Mouse (Mus musculus) monocyte, adult 5-6 weeks (primary cell): ENCODE results near the gene Stxbp5l. TPM values are rescaled to one million over a fixed set of nuclear protein-coding genes. Genes with fewer than 3 reads are reported as not detected.
"Not testable (repeated sequence)": the region's sequence is repeated elsewhere in the genome, so short reads cannot be mapped to it uniquely, and the experiment has no call there.

ENCODE experiments used
- ATAC-seq: fragments of 153-309, 156-312 bp; replicated peaks from 2 replicates; pipeline ENCODE4 v1.8.0; 2017; ENCODE audit warnings: mild to moderate bottlenecking; ENCODE audit not compliant: low TSS enrichment, insufficient number of reproducible peaks, severe bottlenecking, poor library complexity, low FRiP score
- total RNA-seq: library from RNA; stranded (forward); fragments of 200-1000, 200-491, 200-594 nt; gene quantifications from 3 replicates; pipeline ENCODE4 v1.2.3, GENCODE M21; 2017

Gene Stxbp5l
- total RNA-seq, 1 experiment from 2014 or later: not detected

DNA sequence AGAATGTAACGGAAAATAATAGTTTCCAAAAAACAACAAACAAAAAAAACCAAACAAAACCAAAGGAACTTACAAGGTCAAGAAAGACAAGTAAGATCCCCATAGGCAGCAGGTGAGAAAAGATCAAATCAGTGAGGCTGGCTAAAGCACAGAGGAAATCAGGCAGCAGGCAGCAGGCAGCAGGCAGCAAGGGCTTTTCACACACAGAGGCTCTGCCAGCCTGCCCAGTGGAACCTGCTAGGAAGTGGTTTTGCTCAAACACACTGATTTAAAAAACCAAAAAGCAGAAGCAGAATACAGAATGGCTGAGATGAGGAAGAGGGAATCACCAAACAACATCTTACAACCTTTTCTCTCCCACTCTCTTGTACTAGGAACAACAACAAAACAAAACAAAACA is 47.2 kb downstream of the Stxbp5l start:
- no peak for ATAC-seq

DNA sequence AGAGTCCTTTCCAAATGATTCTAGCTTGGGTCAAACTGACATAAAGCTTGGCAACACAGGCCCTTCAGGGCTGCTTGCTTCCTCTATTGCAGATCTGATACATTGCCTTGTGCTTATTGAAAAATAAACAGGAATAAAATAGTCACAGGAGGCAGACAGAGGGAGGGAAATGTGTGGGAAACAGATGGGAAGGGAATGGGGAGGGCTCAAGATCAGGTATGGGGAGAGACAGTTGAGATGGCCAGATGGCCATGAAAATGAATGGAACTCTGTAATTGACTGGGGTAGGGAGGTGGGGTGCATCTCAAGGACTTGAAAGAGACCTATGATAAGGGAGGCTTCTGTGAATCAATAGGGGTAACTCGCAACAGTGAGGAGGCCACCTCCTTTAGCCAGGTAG is 80.3 kb downstream of the Stxbp5l start:
- no peak for ATAC-seq

DNA sequence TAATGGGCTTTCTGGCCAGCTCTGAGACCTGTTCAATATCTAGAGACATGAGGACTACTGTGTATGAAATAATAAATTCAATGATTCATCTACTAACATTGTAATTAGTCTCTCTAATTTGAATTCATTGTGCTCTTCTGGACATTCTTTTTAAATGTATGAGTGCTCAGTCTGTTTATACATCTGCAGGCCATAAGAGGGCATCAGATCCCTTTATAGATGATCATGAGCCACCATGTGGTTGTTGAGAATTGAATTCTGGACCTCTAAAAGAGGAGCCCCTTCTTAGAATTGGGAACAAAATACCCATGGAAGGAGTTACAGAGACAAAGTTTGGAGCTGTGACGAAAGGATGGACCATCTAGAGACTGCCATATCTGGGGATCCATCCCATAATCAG is 92.2 kb downstream of the Stxbp5l start:
- ATAC-seq: no peak

DNA sequence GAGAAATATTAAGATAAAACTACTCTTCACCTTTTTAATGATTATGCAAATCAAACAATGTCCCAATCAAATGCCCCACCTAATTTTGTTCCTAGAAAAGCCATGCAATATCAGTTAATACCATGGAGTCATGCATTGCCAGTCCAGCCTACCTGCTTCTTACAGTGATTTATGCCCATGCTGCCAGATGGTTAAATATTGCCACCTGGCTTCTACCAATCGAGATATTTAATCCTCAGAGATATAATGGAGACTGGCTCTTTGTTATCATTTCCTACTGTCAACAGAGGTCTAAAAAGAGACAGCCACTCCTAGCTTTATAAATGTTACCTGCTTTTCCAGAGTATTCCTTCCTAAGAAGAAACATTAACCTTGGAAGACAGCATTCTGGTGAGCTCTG is 104.6 kb downstream of the Stxbp5l start:
- ATAC-seq: no peak

DNA sequence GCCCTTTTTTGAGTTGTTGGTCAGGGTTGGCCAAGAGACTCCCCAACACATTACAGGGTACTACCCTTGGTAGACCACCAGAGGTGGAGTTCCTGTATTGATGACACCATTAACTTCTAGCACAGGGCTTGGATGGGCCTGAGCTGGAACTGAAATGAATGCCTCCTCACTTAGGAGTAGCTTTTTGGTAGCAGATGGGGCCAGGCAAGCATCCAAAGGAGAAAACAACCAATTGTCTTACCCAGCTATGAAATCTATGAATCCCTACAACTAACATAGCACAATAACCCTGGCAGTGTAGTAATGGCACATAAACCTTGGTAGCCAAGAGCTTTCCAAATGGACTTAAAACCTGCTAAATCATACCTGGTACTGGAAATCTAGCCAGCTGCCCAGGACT is 111.1 kb downstream of the Stxbp5l start:
- no peak for ATAC-seq

DNA sequence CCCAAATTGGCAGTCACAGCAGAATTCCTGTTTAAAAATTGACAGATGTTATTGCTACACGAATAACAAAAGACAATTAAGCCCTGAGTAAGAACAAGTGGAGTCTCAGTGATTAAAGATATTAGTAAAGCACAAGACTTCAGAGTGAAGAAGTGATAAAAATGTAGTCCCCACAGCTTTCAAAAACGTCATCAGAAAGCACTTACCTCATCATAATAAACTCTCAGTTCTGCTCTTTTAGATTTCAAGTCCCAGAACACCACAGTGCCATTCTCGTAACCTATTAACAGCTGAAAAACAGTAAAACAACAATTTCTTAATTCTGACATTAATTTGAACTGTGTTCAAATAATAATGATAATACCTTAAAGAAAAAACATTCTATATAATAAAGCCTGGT is 123.1 kb downstream of the Stxbp5l start:
- ATAC-seq: no peak

DNA sequence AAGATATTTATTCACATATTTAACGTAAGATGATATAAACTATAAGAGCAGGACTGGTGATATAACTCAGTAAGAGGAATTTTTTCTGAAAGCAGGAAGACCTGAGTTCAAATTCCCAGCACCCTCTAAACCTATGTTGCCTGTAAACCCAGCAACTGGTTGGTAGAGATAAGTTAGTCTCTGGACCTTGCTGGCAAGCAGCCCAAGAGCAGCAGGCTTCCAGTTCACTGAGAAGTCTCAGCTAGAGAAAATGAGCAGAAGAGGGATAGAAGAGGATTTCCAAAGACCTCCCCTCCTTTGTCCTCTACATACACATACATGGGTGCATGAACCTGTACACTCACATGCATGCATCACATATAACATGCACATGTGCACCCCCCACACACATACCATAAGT is 165.6 kb downstream of the Stxbp5l start:
- ATAC-seq: no peak

DNA sequence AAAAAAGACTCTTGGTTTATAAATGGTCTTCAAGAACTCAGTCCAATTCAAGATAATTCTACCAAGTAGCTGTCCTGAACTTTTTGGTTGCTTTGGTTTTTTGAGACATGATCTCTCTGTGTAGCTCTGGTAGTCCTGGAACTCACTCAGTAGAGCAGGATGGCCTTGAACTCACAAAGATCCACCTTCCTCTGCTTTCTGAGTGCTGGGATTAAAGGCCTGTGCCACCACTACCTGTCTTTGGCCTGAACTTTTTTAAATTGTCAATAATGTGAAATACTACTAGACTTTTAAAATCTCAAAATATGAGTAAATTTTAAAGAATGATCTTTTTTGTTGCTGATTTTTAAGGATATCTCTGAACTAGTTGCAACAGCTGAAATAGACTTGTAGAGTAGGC is 176.0 kb downstream of the Stxbp5l start:
- no peak for ATAC-seq

DNA sequence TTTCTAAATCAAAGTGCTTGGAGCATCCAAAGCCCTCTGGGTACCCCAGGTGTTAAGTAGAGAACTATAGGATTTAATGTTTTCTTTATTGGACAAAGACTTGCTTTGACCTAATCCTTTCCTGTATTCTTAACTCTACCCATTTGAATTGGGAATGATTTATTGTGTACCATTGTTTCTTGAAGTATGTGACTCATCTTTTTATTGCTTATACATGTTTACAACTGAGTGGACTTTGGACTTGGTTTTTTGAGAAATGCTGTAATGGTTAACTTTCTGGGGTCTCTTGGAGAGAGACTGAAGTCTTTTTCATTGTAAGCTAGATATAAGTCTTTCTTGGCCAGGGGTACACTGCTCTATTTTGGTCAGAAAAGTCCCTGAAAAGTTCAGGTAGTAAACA is 190.6 kb downstream of the Stxbp5l start:
- no peak for ATAC-seq

DNA sequence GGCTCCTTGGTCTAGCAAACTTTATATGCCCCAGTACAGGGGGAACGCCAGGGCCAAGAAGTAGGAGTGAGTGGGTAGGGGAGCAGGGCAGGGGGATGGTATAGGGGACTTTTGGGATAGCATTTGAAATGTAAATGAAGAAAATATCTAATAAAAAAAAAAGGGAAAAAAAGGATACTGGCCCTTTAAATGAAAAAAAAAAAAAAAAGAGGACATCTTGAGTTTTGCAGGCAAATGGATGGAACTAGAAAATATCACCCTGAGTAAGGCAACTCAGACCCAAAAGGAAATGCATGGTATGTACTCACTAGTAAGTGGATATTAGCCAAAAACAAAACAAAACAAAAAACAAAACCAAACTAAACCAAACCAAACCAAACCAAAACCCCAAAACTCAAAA is 259.6 kb downstream of the Stxbp5l start:
- not testable (repeated sequence) for ATAC-seq

DNA sequence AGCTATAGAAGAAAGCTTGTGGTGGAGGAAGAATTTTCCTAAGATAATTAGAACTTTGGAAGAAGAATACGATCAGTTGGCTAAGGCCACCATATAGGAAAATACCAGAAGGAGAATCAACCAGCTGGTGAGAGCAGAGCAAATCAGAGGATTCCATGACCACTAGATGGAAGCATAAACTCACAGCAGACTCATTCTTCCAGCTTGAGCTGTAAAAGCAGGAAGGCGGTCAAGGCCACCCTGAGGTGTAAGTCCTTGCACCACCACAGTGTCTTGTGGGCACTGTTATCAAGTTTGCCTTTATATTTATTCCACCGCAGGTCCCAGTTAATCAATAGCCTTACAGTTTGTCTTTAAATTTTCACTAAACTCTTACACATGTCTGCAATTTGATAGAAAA is 275.5 kb downstream of the Stxbp5l start:
- no peak for ATAC-seq

DNA sequence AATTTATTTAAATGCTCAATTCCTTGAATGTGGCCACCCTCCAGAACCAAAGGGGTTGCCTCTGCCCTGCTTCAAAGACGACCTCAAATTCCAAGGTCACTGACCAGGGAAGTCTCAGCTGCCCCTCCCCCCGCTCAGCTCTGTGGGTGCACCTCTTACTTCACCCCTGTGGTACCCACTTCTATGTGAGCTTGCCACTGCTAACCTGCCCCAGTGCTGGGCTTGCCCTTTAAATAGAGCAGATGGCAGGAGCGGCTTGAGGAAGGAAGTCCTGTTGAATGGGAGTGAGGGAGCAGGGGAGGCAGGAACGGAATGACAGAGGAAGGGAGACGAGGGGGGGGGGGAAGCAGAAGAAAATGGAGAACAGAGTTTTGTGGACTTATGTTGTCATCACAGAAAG is 276.0 kb downstream of the Stxbp5l start:
- ATAC-seq: no peak

DNA sequence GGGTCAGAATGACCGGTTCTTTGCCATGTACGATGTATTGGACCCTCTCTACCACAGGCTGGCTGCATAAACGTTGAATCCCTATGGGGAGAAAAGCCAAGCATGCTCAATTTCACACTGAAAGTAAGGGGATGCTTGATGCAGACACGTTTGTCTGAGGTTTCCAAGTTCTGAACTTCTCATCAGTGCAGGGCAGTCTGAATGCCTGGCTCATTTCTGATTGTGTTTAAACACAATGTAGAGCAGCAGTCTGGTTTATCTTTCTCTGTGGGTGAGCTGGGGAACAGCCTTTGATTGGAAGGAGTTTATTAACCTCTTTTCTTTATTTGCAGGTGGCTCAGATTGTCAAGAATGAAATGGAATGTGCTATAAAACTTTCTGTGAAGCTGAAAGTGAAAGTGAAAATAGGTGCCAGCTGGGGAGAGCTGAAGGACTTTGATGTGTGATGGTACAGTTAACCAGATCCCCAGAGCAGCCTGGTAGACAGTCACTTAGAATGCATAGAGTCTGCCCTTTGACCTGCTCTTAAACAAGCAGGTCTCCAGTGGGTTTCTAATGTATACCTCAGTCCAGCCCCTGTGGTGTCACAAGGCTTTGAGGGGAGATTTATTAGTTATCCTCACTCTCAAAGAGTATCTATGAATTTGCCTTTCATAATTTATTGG is 290.5 kb downstream of the Stxbp5l start:
- ATAC-seq: 0 out of 2 replicates have a peak, but pooled peaks have one; percentile 5

DNA sequence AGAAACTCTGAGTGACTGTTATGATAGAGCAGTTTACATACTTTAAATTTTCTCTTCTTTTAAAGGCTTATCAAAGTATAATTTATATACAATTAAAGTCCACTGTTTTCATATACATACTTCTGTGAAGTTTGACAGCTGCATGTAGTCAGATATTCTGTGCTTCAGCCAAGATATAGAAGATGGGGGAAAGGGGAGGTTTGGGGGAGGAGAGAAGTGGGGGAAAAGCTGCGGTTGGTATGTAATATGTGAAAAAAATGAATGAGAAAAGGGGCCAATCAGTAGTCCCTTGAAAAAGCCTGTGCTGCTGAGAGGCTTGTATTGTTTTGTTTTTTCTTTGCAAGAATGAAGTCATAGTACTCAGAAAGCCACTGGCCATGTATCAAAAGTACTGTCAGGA is 295.1 kb downstream of the Stxbp5l start:
- no peak for ATAC-seq

DNA sequence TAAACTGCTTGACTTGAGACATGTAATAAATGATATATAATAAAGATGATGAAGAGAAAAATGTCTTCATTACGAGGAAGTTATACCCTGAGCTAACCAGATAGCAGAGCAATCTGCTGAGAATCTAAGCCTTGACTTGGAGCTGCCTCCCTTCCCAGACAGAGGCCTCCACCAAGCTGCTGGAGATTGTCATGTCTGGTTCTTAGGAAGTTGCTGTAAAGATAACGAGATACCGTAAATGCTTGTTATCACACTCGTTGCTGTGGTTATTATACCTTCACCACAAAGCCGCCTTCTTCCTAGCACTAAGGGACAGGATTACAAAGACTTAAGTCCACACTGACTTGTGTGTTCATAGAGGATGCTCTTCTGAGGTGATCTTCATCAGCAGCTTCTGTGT is 312.4 kb downstream of the Stxbp5l start:
- no peak for ATAC-seq

Other genes with a start within 250 kb of the Stxbp5l start
- gene Gtf2e1, start 154.8 kb upstream of the Stxbp5l start, total RNA-seq: 16.3 to 20.1 TPM (median 18.8 TPM) in 3 replicates
- 5.7 to 12.0 TPM (median 7.3 TPM) in 3 replicates for gene Rabl3, start 154.9 kb upstream of the Stxbp5l start, total RNA-seq
- gene Hgd, start 195.2 kb upstream of the Stxbp5l start, total RNA-seq: not detected in 3 replicates